Mouse (Mus musculus) forebrain, embryonic 13.5 days (tissue): ENCODE measurements around the gene Rnf17. TPM values are rescaled to one million over a fixed set of nuclear protein-coding genes. Genes with fewer than 3 reads are reported as not detected.

Source experiments
- ATAC-seq: fragments of 200-750 bp; cut with Nextera tagmentation; 2 replicates; pipeline ENCODE4 v1.8.0; 2017
- H3K27ac ChIP-seq: fragments of 300-500 bp; sonication (generic); 2 replicates; pipeline ENCODE4 v1.5.1; 2015; ENCODE audit warnings: inconsistent platforms, mild to moderate bottlenecking, moderate library complexity
- H3K27me3 ChIP-seq: fragments of 300-500 bp; sonication (generic); 2 replicates; pipeline ENCODE4 v1.6.1; 2015; ENCODE audit warnings: mild to moderate bottlenecking, inconsistent platforms
- H3K36me3 ChIP-seq: fragments of 300-500 bp; sonication (generic); 2 replicates; pipeline ENCODE4 v1.6.1; 2015; ENCODE audit warnings: mild to moderate bottlenecking, inconsistent platforms; ENCODE audit not compliant: poor library complexity, severe bottlenecking
- H3K4me1 ChIP-seq: fragments of 300-500 bp; sonication (generic); 2 replicates; pipeline ENCODE4 v1.6.1; 2015; ENCODE audit warnings: inconsistent platforms
- H3K4me2 ChIP-seq: fragments of 300-500 bp; sonication (generic); 2 replicates; pipeline ENCODE4 v1.6.1; 2015; ENCODE audit warnings: inconsistent platforms, mild to moderate bottlenecking, moderate library complexity
- H3K4me3 ChIP-seq: fragments of 300-500 bp; sonication (generic); 2 replicates; pipeline ENCODE4 v1.5.1; 2015; ENCODE audit warnings: mild to moderate bottlenecking, inconsistent platforms
- H3K9ac ChIP-seq: fragments of 300-500 bp; sonication (generic); 2 replicates; pipeline ENCODE4 v1.6.1; 2015; ENCODE audit warnings: mild to moderate bottlenecking, inconsistent platforms
- H3K9me3 ChIP-seq: fragments of 300-500 bp; sonication (generic); replicated peaks from 2 replicates; pipeline ENCODE4 v1.6.1; 2016; ENCODE audit warnings: inconsistent platforms
- WGBS: fragments of 180-500 bp; shearing (Covaris S2); methylation state at CpG from one replicate; pipeline ENCODE4 v1.1.7; 2015; 5-methylcytosine and 5-hydroxymethylcytosine counted together
- polyA plus RNA-seq: library from polyadenylated mRNA; unstranded; fragments of >200 nt; fragmentation: Nextera tagmentation; extraction: Ambion mirVana; gene quantifications from 2 replicates; pipeline ENCODE4 v1.2.1, GENCODE M21; 2015

The Rnf17 gene
- polyA plus RNA-seq, 1 experiment from 2014 or later: 0.28 TPM

DNA sequence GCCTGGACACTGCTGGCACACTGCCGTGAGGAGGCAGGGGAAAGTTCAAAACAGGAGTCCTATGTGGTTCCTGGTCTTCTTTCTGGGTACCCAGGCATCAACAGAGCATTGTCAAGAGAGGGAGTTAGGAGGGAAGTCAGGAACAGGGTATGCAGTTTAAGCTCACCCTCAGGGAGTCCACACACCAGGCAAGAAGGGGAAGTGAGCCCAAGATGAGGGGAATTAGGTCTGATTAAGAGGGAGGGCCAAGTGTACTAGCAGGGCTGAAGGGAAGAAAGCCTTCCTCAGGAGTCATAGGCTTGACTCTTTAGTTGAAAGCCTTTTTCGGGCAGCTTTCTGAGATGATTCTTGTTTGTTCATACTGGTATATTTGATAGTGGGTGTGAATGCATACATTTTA lies 112.4 kb downstream of the Rnf17 start:
- no peaks in the 10 kb centered on the region for H3K36me3 ChIP-seq
- 89% methylated on average over 2 of the region's 2 CpGs for WGBS
- H3K4me1 ChIP-seq: no peaks in the 10 kb centered on the region
- ATAC-seq: no peak
- no peaks in the 10 kb centered on the region for H3K27me3 ChIP-seq
- H3K4me2 ChIP-seq: no peak overlapping the region
- H3K27ac ChIP-seq: no peak overlapping the region
- no peak overlapping the region for H3K9ac ChIP-seq
- H3K9me3 ChIP-seq: no peaks in the 10 kb centered on the region
- no peak overlapping the region for H3K4me3 ChIP-seq

DNA sequence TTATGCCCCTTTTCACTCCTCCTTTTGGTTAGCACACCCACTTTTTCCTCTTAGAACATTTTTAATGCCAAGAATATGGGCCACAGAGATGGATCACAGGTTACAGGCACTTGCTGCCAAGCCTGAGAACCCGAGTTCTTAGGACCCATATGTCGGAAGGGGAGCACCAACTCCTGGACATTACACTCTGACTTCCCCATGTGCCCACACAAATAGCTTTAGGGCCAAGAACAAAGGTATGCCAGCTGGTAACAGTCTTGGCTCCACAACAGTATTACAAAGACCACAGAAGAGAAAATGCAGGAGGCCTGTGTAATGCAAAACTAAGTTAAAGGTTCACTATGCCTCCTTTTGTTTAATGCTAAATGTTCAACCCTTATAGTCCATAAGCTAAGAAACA lies 128.4 kb downstream of the Rnf17 start:
- no peak for ATAC-seq
- no peak overlapping the region for H3K4me3 ChIP-seq
- no peak overlapping the region for H3K9ac ChIP-seq
- no peak overlapping the region for H3K27ac ChIP-seq
- H3K27me3 ChIP-seq: no peaks in the 10 kb centered on the region
- H3K4me2 ChIP-seq: no peak overlapping the region
- 81% methylated on average over 2 of the region's 2 CpGs for WGBS
- peaks cover 75% of the 10 kb centered on the region for H3K36me3 ChIP-seq
- H3K4me1 ChIP-seq: no peaks in the 10 kb centered on the region
- H3K9me3 ChIP-seq: no peaks in the 10 kb centered on the region

DNA sequence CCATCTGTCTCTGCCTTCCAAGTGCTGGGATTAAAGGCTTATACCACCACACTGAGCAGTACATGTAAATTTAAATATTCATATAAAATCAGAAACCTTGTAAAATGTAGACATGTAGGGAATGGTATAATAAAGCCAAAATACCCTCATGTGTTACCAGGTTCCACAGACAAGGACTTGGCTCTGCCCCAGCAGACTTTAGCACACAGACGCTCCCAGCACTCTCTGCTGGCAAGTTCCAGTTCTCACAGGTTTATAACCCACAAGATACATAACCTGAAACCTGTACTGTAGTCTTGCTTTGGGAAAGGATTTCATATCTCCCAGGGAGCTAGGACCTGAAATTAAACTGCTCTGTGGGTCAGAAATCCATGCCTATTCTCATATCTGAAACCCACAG lies 142.6 kb downstream of the Rnf17 start:
- Histone ChIP-seq H3K4me3 (no peak overlapping the region), H3K4me1 (no peaks in the 10 kb centered on the region), H3K4me2 (no peak overlapping the region), H3K27me3 (no peaks in the 10 kb centered on the region), H3K9ac (no peak overlapping the region), H3K36me3 (peaks cover 38% of the 10 kb centered on the region), H3K9me3 (no peaks in the 10 kb centered on the region), H3K27ac (no peak overlapping the region)
- 97% methylated on average over 1 of the region's 1 CpGs for WGBS
- ATAC-seq: no peak

DNA sequence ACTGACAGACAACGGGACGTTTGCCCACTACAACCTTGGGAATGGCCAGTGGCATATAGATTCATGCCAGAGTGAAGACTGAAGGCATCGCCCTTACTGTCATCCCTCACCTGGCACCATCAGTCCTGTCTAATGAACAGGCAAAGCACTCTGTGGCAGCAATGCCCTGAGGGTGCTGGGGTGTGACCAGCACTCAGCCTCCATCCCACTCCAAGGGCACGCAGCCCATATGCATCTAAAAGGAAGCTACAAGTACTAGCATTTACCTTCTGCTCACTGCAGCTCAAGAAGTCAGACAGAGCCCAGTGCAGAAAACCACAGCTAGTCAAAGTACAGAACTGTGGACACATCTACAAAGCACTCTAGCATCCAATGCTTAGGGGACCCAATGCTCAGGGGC lies 143.1 kb downstream of the Rnf17 start:
- no peaks in the 10 kb centered on the region for H3K4me1 ChIP-seq

DNA sequence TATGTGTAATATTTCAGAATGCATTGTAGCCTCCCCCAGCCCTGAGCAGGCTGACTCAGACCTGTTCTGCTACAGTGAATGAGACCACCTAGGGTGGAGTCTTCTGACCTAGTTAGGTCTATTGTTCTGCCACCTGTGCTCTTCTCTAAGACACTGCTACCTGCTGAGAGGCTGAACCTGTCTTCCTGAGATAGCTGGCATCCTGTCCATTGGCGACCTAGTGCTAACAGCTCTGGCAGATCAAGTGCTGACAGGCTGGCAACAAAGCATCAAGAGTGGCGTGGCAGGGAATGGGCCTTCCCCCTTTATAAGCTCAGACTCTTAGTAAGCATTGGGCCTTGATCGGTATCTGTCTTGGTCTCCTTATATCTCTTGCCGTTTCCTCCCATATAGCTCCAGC lies 148.6 kb downstream of the Rnf17 start:
- peaks cover 62% of the 10 kb centered on the region for H3K36me3 ChIP-seq
- no peaks in the 10 kb centered on the region for H3K27me3 ChIP-seq
- ATAC-seq: no peak
- no peak overlapping the region for H3K9ac ChIP-seq
- H3K4me2 ChIP-seq: no peak overlapping the region
- H3K4me1 ChIP-seq: no peaks in the 10 kb centered on the region
- no peak overlapping the region for H3K27ac ChIP-seq
- no peaks in the 10 kb centered on the region for H3K9me3 ChIP-seq
- 90% methylated on average over 4 of the region's 4 CpGs for WGBS
- H3K4me3 ChIP-seq: no peak overlapping the region

More for the DNA sequence above, 143.1 kb downstream of the Rnf17 start:
- WGBS: 94% methylated on average over 4 of the region's 4 CpGs
- H3K27ac ChIP-seq: no peak overlapping the region
- H3K27me3 ChIP-seq: no peaks in the 10 kb centered on the region
- no peak overlapping the region for H3K4me2 ChIP-seq
- no peak overlapping the region for H3K4me3 ChIP-seq
- H3K36me3 ChIP-seq: peaks cover 41% of the 10 kb centered on the region
- ATAC-seq: no peak
- no peaks in the 10 kb centered on the region for H3K9me3 ChIP-seq
- H3K9ac ChIP-seq: no peak overlapping the region

DNA sequence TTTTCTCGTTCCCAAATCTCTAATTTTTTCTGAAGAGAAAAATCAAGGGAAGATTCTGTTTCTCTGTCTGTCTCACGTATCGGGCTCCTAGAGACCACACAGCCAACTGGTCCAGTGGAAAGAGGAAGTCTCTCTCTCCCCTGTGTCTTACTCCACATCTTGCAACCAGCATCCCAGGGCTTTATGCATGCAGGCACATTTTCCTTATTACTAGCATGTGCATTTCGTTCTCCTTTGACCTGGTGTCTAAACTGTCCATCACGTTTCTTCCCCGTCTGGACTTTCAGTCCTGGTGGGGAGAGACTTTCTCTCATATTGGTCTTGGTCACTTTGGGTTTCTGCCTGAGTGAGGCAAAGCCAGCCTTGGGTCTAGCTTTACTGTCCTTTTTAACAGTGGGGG lies 150.5 kb downstream of the Rnf17 start:
- no peak for ATAC-seq
- H3K4me3 ChIP-seq: no peak overlapping the region
- H3K4me1 ChIP-seq: no peaks in the 10 kb centered on the region
- peaks cover 69% of the 10 kb centered on the region for H3K36me3 ChIP-seq
- no peaks in the 10 kb centered on the region for H3K27me3 ChIP-seq
- H3K9me3 ChIP-seq: no peaks in the 10 kb centered on the region
- WGBS: 93% methylated on average over 6 of the region's 6 CpGs
- H3K27ac ChIP-seq: no peak overlapping the region
- no peak overlapping the region for H3K4me2 ChIP-seq
- no peak overlapping the region for H3K9ac ChIP-seq

DNA sequence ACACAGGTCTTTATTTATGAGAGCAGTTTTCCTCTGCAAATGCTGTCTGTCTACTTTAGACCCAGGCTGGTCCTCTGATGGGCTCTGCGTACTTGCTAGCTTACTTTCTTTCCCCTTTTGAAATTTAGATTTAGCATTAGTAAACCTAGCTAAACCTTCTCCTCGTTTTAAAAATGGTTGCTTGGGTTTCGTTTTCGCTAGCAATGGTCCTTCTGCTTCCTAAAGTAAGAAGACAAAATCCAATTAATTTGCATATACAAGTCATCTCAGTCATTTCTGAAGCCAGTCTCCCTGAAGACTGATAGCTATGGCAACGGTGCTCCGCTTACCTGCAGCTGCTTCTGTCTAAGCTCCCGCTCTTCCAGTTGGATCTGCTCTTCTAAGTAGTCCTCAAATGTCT lies 150.9 kb downstream of the Rnf17 start:
- Histone ChIP-seq H3K9ac (no peak overlapping the region), H3K9me3 (no peaks in the 10 kb centered on the region), H3K4me2 (no peak overlapping the region), H3K27me3 (no peaks in the 10 kb centered on the region), H3K27ac (no peak overlapping the region), H3K36me3 (peaks cover 69% of the 10 kb centered on the region), H3K4me1 (no peaks in the 10 kb centered on the region), H3K4me3 (no peak overlapping the region)
- ATAC-seq: no peak
- 95% methylated on average over 7 of the region's 7 CpGs for WGBS

DNA sequence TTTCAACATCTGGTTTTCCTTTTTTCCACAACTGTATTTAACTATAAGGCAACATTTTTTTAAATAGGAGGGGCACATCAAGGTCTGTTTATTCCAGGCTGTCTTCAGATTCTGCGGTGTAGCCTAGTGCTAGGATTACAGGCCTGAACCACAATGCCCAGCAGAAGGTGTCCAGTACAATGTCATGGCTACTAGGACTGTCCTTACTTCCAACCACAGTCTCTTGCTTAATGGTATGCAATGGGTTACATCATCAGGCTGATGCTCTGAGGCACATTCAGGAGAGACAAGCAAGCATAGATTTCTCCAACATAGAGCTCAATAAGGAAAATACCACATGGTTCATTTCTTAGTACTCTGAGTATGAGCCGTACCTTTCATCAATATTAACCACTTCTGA lies 152.3 kb downstream of the Rnf17 start:
- Histone ChIP-seq H3K9ac (no peak overlapping the region), H3K27ac (no peak overlapping the region), H3K27me3 (no peaks in the 10 kb centered on the region), H3K4me2 (no peak overlapping the region), H3K4me1 (no peaks in the 10 kb centered on the region), H3K4me3 (no peak overlapping the region), H3K36me3 (peaks cover 69% of the 10 kb centered on the region), H3K9me3 (no peaks in the 10 kb centered on the region)
- WGBS: 97% methylated on average over 2 of the region's 2 CpGs
- ATAC-seq: no peak

DNA sequence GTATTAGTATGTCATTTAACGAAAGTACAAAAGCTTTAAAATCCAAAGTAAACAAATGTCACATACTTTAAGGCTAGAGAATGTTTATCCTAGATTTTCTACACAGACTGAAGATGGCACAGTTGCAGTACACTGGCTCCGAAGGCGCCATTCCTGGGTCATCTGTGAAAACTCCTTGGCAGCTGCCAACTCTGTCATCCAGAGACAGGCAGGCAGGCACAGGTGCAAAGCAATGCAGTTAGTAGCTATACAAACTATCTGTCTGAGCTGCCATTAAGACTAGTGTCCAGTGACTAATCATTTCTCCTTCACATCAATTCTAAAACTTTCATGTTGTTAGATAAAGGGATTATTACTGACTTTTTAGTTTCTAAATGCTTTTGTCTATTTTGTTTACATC lies 156.8 kb downstream of the Rnf17 start:
- H3K27me3 ChIP-seq: no peaks in the 10 kb centered on the region

DNA sequence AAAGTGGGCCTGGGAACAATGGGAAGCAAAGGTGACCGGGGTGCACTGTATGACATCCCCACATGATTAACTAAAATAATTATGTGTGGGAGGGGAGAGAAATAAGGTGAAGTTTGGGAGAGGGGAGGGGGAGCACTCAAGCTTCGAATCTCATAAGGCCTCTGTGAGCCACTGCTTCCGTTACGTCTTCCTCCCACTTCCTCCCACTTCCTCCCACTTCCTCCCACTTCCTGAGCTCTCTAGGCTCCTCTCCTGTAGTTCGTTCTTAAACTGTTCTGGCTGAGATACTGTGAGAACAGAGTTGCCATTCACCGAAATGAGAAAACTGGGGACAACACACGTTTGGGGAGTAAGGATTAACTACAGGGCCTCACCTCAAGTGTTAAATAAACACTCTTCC lies 165.1 kb downstream of the Rnf17 start:
- Histone ChIP-seq H3K36me3 (peaks cover 20% of the 10 kb centered on the region), H3K4me1 (peaks cover 18% of the 10 kb centered on the region), H3K27me3 (no peaks in the 10 kb centered on the region), H3K9me3 (no peaks in the 10 kb centered on the region), H3K27ac (no peak overlapping the region), H3K4me3 (no peak overlapping the region), H3K9ac (no peak overlapping the region), H3K4me2 (no peak overlapping the region)
- 82% methylated on average over 7 of the region's 7 CpGs for WGBS
- no peak for ATAC-seq

More for the DNA sequence above, 156.8 kb downstream of the Rnf17 start:
- H3K9ac ChIP-seq: no peak overlapping the region
- ATAC-seq: no peak
- 96% methylated on average over 3 of the region's 3 CpGs for WGBS
- no peaks in the 10 kb centered on the region for H3K4me1 ChIP-seq
- H3K27ac ChIP-seq: no peak overlapping the region
- H3K4me2 ChIP-seq: no peak overlapping the region
- no peak overlapping the region for H3K4me3 ChIP-seq
- H3K9me3 ChIP-seq: no peaks in the 10 kb centered on the region
- H3K36me3 ChIP-seq: peaks cover 56% of the 10 kb centered on the region

DNA sequence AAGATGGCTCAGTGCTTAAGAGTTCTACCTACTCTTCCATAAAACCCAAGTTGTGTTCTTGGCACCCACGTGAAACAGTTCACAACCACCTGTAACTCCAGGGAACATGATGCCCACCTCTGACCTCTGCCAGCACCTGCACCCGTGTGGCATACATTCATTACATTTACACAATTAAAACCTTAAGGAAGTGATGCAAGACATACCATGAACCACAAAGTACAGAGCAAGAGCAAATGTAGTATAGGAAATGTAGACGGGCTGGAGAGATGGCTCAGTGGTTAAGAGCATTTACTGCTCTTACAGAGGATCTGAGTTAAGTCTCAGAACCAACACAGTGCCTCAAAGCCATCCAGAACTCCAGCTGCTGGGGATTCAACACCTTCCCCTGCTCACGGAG lies 166.7 kb downstream of the Rnf17 start:
- H3K4me3 ChIP-seq: no peak overlapping the region
- WGBS: 90% methylated on average over 4 of the region's 4 CpGs
- H3K4me1 ChIP-seq: peaks cover 19% of the 10 kb centered on the region
- peaks cover 7% of the 10 kb centered on the region for H3K36me3 ChIP-seq
- no peak for ATAC-seq
- H3K27me3 ChIP-seq: no peaks in the 10 kb centered on the region
- no peaks in the 10 kb centered on the region for H3K9me3 ChIP-seq
- H3K9ac ChIP-seq: no peak overlapping the region
- no peak overlapping the region for H3K27ac ChIP-seq
- no peak overlapping the region for H3K4me2 ChIP-seq

DNA sequence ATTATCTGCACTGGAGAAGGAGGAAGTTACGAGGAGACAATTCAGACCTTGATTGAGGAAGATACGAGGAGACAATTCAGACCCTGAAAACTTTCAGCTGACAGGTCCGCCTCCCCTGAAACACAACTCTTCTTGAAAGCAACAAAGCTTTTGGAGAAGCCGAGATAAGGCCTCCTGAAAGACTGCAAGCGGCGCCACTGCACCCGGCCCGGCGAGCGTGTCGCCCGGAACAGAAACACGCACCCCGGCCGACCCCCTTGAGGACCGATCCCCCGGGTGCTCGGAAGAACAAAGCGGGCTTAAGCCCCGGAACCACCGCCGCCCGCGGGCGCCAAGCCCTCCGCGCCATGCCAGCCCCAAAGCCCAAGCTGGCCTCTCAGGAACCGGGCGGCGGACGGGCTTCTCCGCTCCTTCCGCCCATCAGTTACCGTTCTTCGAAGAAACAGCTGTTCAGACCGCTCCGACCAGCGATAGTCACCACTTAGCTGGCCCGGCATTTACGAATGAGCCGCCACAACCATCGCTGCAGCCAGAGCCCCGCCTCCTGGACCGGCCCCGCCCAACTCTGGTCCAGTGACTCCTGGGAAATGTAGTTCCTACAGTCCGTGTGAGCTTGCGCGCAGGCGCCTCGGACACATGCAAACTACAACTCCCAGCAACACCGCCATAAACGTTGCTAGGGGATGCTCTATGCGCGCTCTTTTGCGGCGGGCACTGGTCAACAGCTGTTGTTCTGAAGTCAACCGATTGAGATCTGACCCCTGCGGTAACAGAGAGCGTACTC lies 169.1 kb downstream of the Rnf17 start:
- WGBS: under 1% methylated on average over 59 of the region's 59 CpGs
- peak overlapping the region; percentile 68 for H3K27ac ChIP-seq
- H3K36me3 ChIP-seq: no peaks in the 10 kb centered on the region
- H3K9me3 ChIP-seq: no peaks in the 10 kb centered on the region
- peaks cover 25% of the 10 kb centered on the region for H3K4me1 ChIP-seq
- no peaks in the 10 kb centered on the region; the same call in 1 of the 2 replicates for H3K27me3 ChIP-seq
- H3K9ac ChIP-seq: peak overlapping the region; percentile 72
- peak; percentile 100 for ATAC-seq
- peak overlapping the region; percentile 72 for H3K4me3 ChIP-seq
- H3K4me2 ChIP-seq: peak overlapping the region; percentile 67

DNA sequence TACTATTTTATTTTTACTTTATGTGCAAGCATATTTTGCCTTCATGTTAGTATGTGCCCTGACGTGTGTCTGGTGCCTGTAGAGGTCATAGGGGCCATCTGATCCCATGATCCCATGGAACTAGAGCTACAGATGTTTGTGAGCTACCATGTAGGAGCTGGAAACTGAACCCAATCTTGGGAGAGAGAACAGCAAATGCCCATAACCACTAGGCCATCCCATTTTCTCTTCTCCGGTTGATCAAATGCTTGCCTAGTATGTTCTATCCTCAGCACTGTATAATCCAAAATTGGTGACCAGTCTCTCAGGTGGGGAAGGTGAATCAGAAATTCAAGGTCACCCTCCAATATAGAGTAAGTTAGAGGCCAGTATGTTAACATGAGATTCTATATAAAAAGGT lies 170.2 kb downstream of the Rnf17 start:
- Histone ChIP-seq H3K4me3 (peak overlapping the region; percentile 72), H3K9ac (peak overlapping the region; percentile 55; the same call in 1 of the 2 replicates), H3K9me3 (no peaks in the 10 kb centered on the region), H3K4me1 (peaks cover 25% of the 10 kb centered on the region), H3K27me3 (no peaks in the 10 kb centered on the region; the same call in 1 of the 2 replicates), H3K27ac (no peak overlapping the region), H3K36me3 (no peaks in the 10 kb centered on the region), H3K4me2 (peak overlapping the region; percentile 56)
- ATAC-seq: no peak
- WGBS: 76% methylated on average over 2 of the region's 2 CpGs
